Mouse (Mus musculus) cortical plate, adult 2 months (tissue): ENCODE results near the gene Tmem63b. TPM values are rescaled to one million over a fixed set of nuclear protein-coding genes. Genes with fewer than 3 reads are reported as not detected.
A peak's percentile ranks its signal among the peaks of the same experiment; 100 is the strongest.

Experiments
- H3K27ac ChIP-seq: fragments of 200-500 bp; 2 replicates; pipeline ENCODE4 v1.5.1; 2012; ENCODE audit warnings: low read length, control low read depth, inconsistent platforms; ENCODE audit not compliant: insufficient read depth
- H3K4me1 ChIP-seq: fragments of 200-500 bp; 2 replicates; pipeline ENCODE4 v1.6.1; 2011; ENCODE audit warnings: low read length; ENCODE audit not compliant: control insufficient read depth, insufficient read depth
- H3K4me3 ChIP-seq: fragments of 200-500 bp; 2 replicates; pipeline ENCODE4 v1.5.1; 2011; ENCODE audit warnings: mild to moderate bottlenecking, low read length, control low read depth; ENCODE audit not compliant: insufficient read depth
- CTCF ChIP-seq: fragments of 200-500 bp; IDR thresholded peaks from 2 replicates; pipeline ENCODE4 v1.5.1; 2011; ENCODE audit warnings: mild to moderate bottlenecking, control low read depth, low read length; ENCODE audit not compliant: insufficient read depth; ENCODE audit errors: extremely low read depth
- POLR2A ChIP-seq: fragments of 200-500 bp; IDR thresholded peaks from 2 replicates; pipeline ENCODE4 v1.6.1; 2011; ENCODE audit warnings: mild to moderate bottlenecking, low read length, control low read depth; ENCODE audit not compliant: insufficient read depth; ENCODE audit errors: extremely low read depth
- polyA plus RNA-seq: library from polyadenylated mRNA; depleted of rRNA; stranded (reverse); fragments of >200 nt; gene quantifications from 2 replicates; pipeline ENCODE4 v1.2.3, GENCODE M21; 2012; rRNA removed

Tmem63b gene
- 206 and 219 TPM in 2 replicates for polyA plus RNA-seq

DNA sequence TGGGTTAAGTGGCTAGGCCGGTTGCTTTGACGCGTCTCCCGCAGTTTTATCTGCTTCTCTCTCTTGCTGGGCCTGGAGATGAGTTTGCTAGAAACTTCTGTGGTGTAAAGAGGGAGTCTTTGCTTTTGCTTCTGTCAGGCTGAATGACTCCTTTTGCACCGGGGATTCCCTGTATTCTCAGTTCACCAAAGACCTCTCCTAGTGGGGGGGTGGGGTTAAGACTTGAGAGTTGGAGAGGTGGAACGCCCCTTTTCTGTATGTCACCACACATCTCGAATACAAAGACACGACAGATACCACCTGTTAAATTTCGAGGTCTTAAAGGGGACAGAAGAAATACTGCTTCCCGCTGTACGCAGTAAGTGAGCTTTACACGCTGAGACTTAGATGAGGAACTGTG is at the start of gene Tmem63b:
Tmem63b (minus strand) TSS at position 190 of the 400 bp plus-strand sequence.
- peak within 1 kb of the TSS; percentile 89 for H3K27ac ChIP-seq
- H3K4me1 ChIP-seq, result peaks cover 5% of the 10 kb centered on the region; the same call in 1 of the 2 replicates
- no peak for TF ChIP-seq CTCF
- TF ChIP-seq POLR2A, result no peak
- peak within 1 kb of the TSS; percentile 66 for H3K4me3 ChIP-seq

- TF ChIP-seq POLR2A, result no peak
- TF ChIP-seq CTCF, result peak; percentile 80
- Histone ChIP-seq H3K27ac (peak overlapping the region; percentile 91), H3K4me1 (no peaks in the 10 kb centered on the region), H3K4me3 (peak overlapping the region; percentile 25)
Measured at GRCm38 (mm10) chr17:45735382-45736310, 48.9 kb upstream of the Tmem63b start.

GRCm38 (mm10) chr17:45734881-45735280 is 48.2 kb upstream of the Tmem63b start:
- Histone ChIP-seq H3K4me1 (no peaks in the 10 kb centered on the region), H3K4me3 (no peak overlapping the region), H3K27ac (no peak overlapping the region)
- TF ChIP-seq POLR2A (no peak), CTCF (no peak)

GRCm38 (mm10) chr17:45734333-45734732 is 47.6 kb upstream of the Tmem63b start:
- no peak for TF ChIP-seq CTCF
- TF ChIP-seq POLR2A, result no peak
- Histone ChIP-seq H3K27ac (no peak overlapping the region), H3K4me3 (no peak overlapping the region), H3K4me1 (no peaks in the 10 kb centered on the region)

DNA sequence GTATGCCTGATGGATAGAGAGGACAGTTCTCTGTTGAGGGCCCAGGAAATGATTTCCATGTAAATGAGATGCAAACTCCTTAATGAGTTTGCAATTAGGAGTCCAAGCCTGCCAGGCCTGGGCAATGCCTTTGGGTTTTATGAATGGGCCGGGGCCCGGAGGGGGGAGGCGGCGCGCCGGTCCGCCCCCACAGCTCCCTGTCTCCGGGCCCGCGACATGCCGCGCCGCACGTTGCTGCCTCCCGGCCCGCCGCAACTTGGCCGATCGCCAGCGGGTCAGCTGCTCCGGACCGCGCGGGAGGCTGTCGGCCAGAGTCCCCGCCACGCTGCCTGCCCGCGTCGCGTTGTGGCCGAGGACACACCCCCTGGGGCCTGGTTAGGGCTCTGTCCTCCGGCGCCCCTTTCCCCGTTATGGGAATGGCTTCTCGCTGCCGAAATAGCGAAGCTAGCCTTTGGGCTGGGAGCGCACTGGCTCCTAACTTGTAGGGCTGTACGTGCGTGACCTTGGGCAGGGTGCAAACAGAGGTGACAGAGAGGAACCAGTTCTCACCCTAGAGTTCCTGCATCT is 47.1 kb upstream of the Tmem63b start, which contains the start of gene 1600014C23Rik:
1600014C23Rik (minus strand) TSS at position 110 of the 567 bp plus-strand sequence.
- Histone ChIP-seq H3K27ac (peak within 1 kb of the TSS; percentile 47), H3K4me1 (no peaks in the 10 kb centered on the region), H3K4me3 (no peak within 1 kb of the TSS)
- TF ChIP-seq POLR2A, result no peak
- no peak for TF ChIP-seq CTCF

GRCm38 (mm10) chr17:45733038-45733734 is 46.5 kb upstream of the Tmem63b start:
- no peak for TF ChIP-seq CTCF
- no peak for TF ChIP-seq POLR2A
- Histone ChIP-seq H3K4me3 (no peak overlapping the region), H3K4me1 (no peaks in the 10 kb centered on the region), H3K27ac (peak overlapping the region; percentile 47)

DNA sequence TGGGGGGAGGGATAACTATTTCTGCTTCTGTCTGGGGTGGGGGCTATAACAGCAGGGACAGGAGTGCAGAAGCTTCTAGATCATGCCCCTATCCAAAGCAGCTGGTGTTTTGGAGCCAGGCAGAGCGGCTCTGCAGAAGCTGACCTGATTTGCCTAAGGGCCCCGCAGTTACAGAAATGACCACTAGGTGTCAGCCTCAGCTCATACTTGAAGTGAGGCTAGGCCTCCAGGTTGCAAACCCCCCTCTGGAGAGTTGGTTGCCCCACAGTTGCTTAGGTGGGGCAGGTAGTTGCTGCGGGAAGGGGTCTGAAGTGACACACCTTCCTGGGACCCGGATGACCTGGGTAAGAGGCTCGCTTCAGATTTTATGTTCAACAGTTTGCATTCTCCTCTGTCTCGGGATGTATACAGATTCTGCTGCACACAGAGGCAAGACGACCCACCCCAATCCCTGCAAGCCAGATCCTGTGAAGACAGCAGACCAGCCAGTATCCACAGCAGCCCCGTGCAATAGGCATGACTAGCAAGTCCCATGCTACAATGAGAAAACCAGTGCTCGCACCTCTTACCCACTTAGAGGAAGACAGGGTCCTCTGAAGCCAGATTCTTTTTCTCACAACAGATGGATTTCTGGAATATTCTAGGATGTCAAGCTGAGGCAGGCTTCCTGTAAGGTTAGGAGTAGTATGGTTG is 44.6 kb upstream of the Tmem63b start:
- Histone ChIP-seq H3K4me1 (no peaks in the 10 kb centered on the region), H3K27ac (no peak overlapping the region), H3K4me3 (no peak overlapping the region)
- no peak for TF ChIP-seq POLR2A
- peak; percentile 95 for TF ChIP-seq CTCF

- TF ChIP-seq CTCF (no peak), POLR2A (no peak)
Measured at GRCm38 (mm10) chr17:45730696-45731095, 44.0 kb upstream of the Tmem63b start.

GRCm38 (mm10) chr17:45729387-45729786 is 42.7 kb upstream of the Tmem63b start:
- no peak for TF ChIP-seq POLR2A
- TF ChIP-seq CTCF, result no peak
- Histone ChIP-seq H3K27ac (no peak overlapping the region), H3K4me3 (no peak overlapping the region), H3K4me1 (no peaks in the 10 kb centered on the region)

More at GRCm38 (mm10) chr17:45730696-45731095, 44.0 kb upstream of the Tmem63b start:
- no peak overlapping the region for H3K27ac ChIP-seq
- no peaks in the 10 kb centered on the region for H3K4me1 ChIP-seq
- no peak overlapping the region for H3K4me3 ChIP-seq
